Comparison of ENCODE assay signal across 19 mouse cellular contexts in the genomic region with DNA sequence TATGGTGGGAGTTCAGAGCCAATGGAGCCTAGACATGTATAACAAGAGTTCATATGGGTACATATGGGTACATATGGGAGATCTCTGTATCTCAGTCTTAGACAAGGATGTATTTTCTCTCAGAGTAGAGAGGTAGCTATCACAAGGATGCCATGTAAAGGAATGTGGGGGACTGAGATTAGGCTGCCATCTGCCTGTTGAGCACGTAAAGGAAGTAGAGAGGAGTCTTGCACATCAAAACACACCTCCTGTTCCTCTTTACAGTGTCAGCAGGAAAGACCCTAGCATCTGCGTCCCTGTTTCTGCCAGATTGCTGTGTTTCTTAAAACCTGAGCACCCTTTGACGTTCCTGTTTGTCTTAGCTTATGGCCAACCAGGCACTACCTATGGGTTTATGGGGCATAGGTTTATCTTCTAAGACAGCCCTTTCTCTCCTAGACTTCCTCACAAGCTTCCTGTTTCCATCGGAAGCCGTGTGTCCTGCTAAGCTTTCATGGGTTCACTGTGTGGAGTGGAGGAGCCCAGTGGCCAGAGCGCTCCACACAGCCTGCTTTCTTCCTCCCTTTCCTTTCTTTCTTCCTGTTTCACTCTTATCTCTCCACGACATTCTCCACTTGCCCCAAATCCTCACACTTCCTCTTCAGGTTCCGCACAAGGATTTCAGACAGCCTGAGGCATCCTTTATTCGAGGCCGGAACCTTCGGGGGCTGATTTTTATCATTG. TPM values are rescaled to one million over a fixed set of nuclear protein-coding genes. Genes with fewer than 3 reads are reported as not detected.
A peak's percentile ranks its signal among the peaks of the same experiment; 100 is the strongest.
DNase-seq lines count a peak whose midpoint lies in the region; ATAC-seq and TF ChIP-seq lines count a peak whose summit lies in the region.
"Had no signal": no experiment of that assay in that cellular context is flagged by ENCODE, and none has a peak within 500 bp of the region (broad histone marks: within the 10 kb centered on the region; RNA-seq: fewer than 3 reads in every experiment).

No protein-coding gene starts in this region.

- peak in 1 of 2 experiments; percentile 72; a peak in 2 of 4 replicates for TF ChIP-seq CTCF in CH12.LX (conservative IDR thresholded peaks at IDR 0.05 in 1 of 2, IDR thresholded peaks at IDR 0.05 in 1 of 2; ENCODE audit: low read depth in 2 of 2, low read length in 2 of 2)

- no peak for ATAC-seq in liver, embryonic 15.5 days (ENCODE audit: insufficient read depth)
- no peak for ATAC-seq in liver, embryonic 12.5 days
- ATAC-seq in megakaryocyte, adult 5-6 weeks (ENCODE audit: poor library complexity, severe bottlenecking), result peak; percentile 85
- no peak for ATAC-seq in heart, embryonic 11.5 days (replicated peaks; ENCODE audit: insufficient number of reproducible peaks, low FRiP score, low TSS enrichment)
- ATAC-seq: midbrain, embryonic 15.5 days had no signal

- H3K4me2 ChIP-seq in liver, embryonic 15.5 days, result peak overlapping the region; percentile 8; the same call in 1 of the 2 replicates
- no peak overlapping the region for H3K4me2 ChIP-seq in liver, embryonic 12.5 days
- no peak overlapping the region for H3K4me2 ChIP-seq in CH12.LX (ENCODE audit: insufficient read depth, low read depth, poor library complexity, severe bottlenecking)
- no peak overlapping the region for H3K4me2 ChIP-seq in heart, embryonic 11.5 days
- H3K4me2 ChIP-seq: heart, embryonic 15.5 days; hindbrain, embryonic 15.5 days; midbrain, embryonic 15.5 days; neural tube, embryonic 13.5 days had no signal

- TF ChIP-seq EP300 in CH12.LX (IDR thresholded peaks at IDR 0.05; ENCODE audit: low read length), result no peak

- in situ Hi-C loops in CH12.LX (cut with MboI; ENCODE audit: low pct_ligation_motif_present, low pct_unique_long_range_greater_than_20kb, low sequenced_read_pairs), result loop anchor here (10.0 kb wide), 2 partner anchors 307 to 673 kb away; no protein-coding TSS in a partner anchor

- H3K27ac ChIP-seq in liver, embryonic 15.5 days (replicated peaks), result no peak overlapping the region
- no peak overlapping the region for H3K27ac ChIP-seq in liver, embryonic 12.5 days
- H3K27ac ChIP-seq in CH12.LX (ENCODE audit: insufficient read depth, low read depth), result no peak overlapping the region
- H3K27ac ChIP-seq in heart, embryonic 11.5 days (ENCODE audit: low read depth, low read length), result no peak overlapping the region
- H3K27ac ChIP-seq: heart, embryonic 15.5 days; hindbrain, embryonic 15.5 days; midbrain, embryonic 15.5 days; neural tube, embryonic 13.5 days had no signal

- WGBS in liver, embryonic 15.5 days (ENCODE audit: insufficient replicate concordance), result 10% methylated on average over 11 of the region's 11 CpGs
- 15% methylated on average over 11 of the region's 11 CpGs for WGBS in liver, embryonic 12.5 days (ENCODE audit: insufficient replicate concordance)
- WGBS in heart, embryonic 11.5 days (ENCODE audit: insufficient replicate concordance), result 50% methylated on average over 11 of the region's 11 CpGs

- no peaks in the 10 kb centered on the region for H3K27me3 ChIP-seq in liver, embryonic 15.5 days
- peaks cover 3% of the 10 kb centered on the region; the same call in 1 of the 2 replicates for H3K27me3 ChIP-seq in liver, embryonic 12.5 days (replicated peaks)
- no peaks in the 10 kb centered on the region for H3K27me3 ChIP-seq in CH12.LX (replicated peaks)
- no peaks in the 10 kb centered on the region for H3K27me3 ChIP-seq in heart, embryonic 11.5 days (ENCODE audit: control insufficient read depth, insufficient read depth, low read length)
- H3K27me3 ChIP-seq: heart, embryonic 15.5 days; hindbrain, embryonic 15.5 days; midbrain, embryonic 15.5 days; neural tube, embryonic 13.5 days had no signal

- dilution Hi-C loops in CH12.LX (cut with MboI; ENCODE audit: extremely low pct_ligation_motif_present, extremely low pct_unique_long_range_greater_than_20kb, low sequenced_read_pairs), result no loop called here

- DNase-seq in 416B (ENCODE audit: low read depth) (peak; percentile 58), CH12.LX (ENCODE audit: extremely low read depth) (no peak)
- DNase-seq in cerebellum, adult 11 months, result no peak
- DNase-seq in right cerebral cortex, postnatal 36 days (ENCODE audit: low spot score in 2 of 2), result no peak
- DNase-seq: adrenal gland, postnatal 10 days; cerebellum, adult 9-11 months; gastrocnemius, postnatal 25 days; kidney, adult 9 months; lung, postnatal 14 days; retina, postnatal 1 day had no signal

- H3K79me2 ChIP-seq in CH12.LX (replicated peaks; ENCODE audit: control insufficient read depth, extremely low read depth, insufficient read depth, poor library complexity, severe bottlenecking), result no peaks in the 10 kb centered on the region

- H3K36me3 ChIP-seq in liver, embryonic 15.5 days (replicated peaks), result no peaks in the 10 kb centered on the region
- H3K36me3 ChIP-seq in liver, embryonic 12.5 days, result no peaks in the 10 kb centered on the region
- no peaks in the 10 kb centered on the region for H3K36me3 ChIP-seq in CH12.LX (replicated peaks in 1 of 2; ENCODE audit: control insufficient read depth in 1 of 2, insufficient read depth in 1 of 2, low read length in 1 of 2)
- H3K36me3 ChIP-seq in heart, embryonic 11.5 days (ENCODE audit: control insufficient read depth, insufficient read depth, low read length), result no peaks in the 10 kb centered on the region
- H3K36me3 ChIP-seq: heart, embryonic 15.5 days; hindbrain, embryonic 15.5 days; midbrain, embryonic 15.5 days; neural tube, embryonic 13.5 days had no signal

- H3K4me1 ChIP-seq in liver, embryonic 15.5 days (replicated peaks), result no peaks in the 10 kb centered on the region
- H3K4me1 ChIP-seq in liver, embryonic 12.5 days, result 0 out of 2 replicates have a peak, but pooled peaks cover 6% of the 10 kb centered on the region
- peaks cover 0 to 13% of the 10 kb centered on the region in 2 experiments; a peak in 2 of 4 replicates for H3K4me1 ChIP-seq in CH12.LX (ENCODE audit: control insufficient read depth in 1 of 2, insufficient read depth in 2 of 2)
- no peaks in the 10 kb centered on the region for H3K4me1 ChIP-seq in heart, embryonic 11.5 days (ENCODE audit: control insufficient read depth, insufficient read depth, low read length)
- H3K4me1 ChIP-seq: heart, embryonic 15.5 days; hindbrain, embryonic 15.5 days; midbrain, embryonic 15.5 days; neural tube, embryonic 13.5 days had no signal

- peak; percentile 83 for TF ChIP-seq RAD21 in CH12.LX (IDR thresholded peaks at IDR 0.05; ENCODE audit: low read depth, low read length)

- H3K9ac ChIP-seq in liver, embryonic 15.5 days, result no peak overlapping the region
- no peak overlapping the region for H3K9ac ChIP-seq in liver, embryonic 12.5 days
- no peak overlapping the region for H3K9ac ChIP-seq in CH12.LX (ENCODE audit: insufficient read depth, low read depth)
- no peak overlapping the region for H3K9ac ChIP-seq in heart, embryonic 11.5 days (ENCODE audit: low read depth, low read length)
- H3K9ac ChIP-seq: heart, embryonic 15.5 days; hindbrain, embryonic 15.5 days; midbrain, embryonic 15.5 days; neural tube, embryonic 13.5 days had no signal

- H3K9me3 ChIP-seq in liver, embryonic 15.5 days (replicated peaks), result no peaks in the 10 kb centered on the region
- H3K9me3 ChIP-seq in liver, embryonic 12.5 days (replicated peaks), result no peaks in the 10 kb centered on the region
- H3K9me3 ChIP-seq in CH12.LX (replicated peaks; ENCODE audit: low read length), result peaks cover 5% of the 10 kb centered on the region
- no peaks in the 10 kb centered on the region for H3K9me3 ChIP-seq in heart, embryonic 11.5 days (replicated peaks; ENCODE audit: control insufficient read depth, low read length)
- H3K9me3 ChIP-seq: heart, embryonic 15.5 days; hindbrain, embryonic 15.5 days; midbrain, embryonic 15.5 days; neural tube, embryonic 13.5 days had no signal

- no peak for TF ChIP-seq POLR2A in CH12.LX (IDR thresholded peaks at IDR 0.05; ENCODE audit: low read depth, low read length)

- no peak overlapping the region for H3K4me3 ChIP-seq in liver, embryonic 15.5 days (replicated peaks)
- no peak overlapping the region for H3K4me3 ChIP-seq in liver, embryonic 12.5 days
- H3K4me3 ChIP-seq in CH12.LX (replicated peaks in 1 of 3; ENCODE audit: low read depth in 2 of 3, low read length in 2 of 3, poor library complexity in 1 of 3), result no peak overlapping the region
- no peak overlapping the region for H3K4me3 ChIP-seq in heart, embryonic 11.5 days (ENCODE audit: low read depth, low read length)
- H3K4me3 ChIP-seq: erythroblast, embryonic 14.5 days; heart, embryonic 15.5 days; hindbrain, embryonic 15.5 days; midbrain, embryonic 15.5 days; neural tube, embryonic 13.5 days had no signal

TF ChIP-seq in CH12.LX, 34 proteins besides CTCF, POLR2A, EP300 and RAD21:
- TF ChIP-seq ELF1 (IDR thresholded peaks at IDR 0.05; ENCODE audit: low read depth, low read length), result 0 out of 2 replicates have a peak, but pooled peaks have one; percentile 18
- TF ChIP-seq SMC3 (IDR thresholded peaks at IDR 0.05; ENCODE audit: low read depth, low read length), result peak; percentile 91
- no peak for TF ChIP-seq MYC (IDR thresholded peaks at IDR 0.05; ENCODE audit: low read depth, low read length)
- TF ChIP-seq ZC3H11A (IDR thresholded peaks at IDR 0.05; ENCODE audit: low read depth, low read length), result peak; percentile 79
- TF ChIP-seq POLR2AphosphoS2 (IDR thresholded peaks at IDR 0.05; ENCODE audit: low read depth, low read length), result no peak
- TF ChIP-seq SIN3A (IDR thresholded peaks at IDR 0.05; ENCODE audit: low read length), result no peak
- TF ChIP-seq ZNF384 (IDR thresholded peaks at IDR 0.05; ENCODE audit: low read depth, low read length), result no peak

RNA-seq across cellular contexts. Expression of a gene that starts 39.4 kb away (rescaled TPM):
- 8.1 and 9.1 TPM in 2 replicates for polyA plus RNA-seq in liver, embryonic 15.5 days (2015; fragmentation: Nextera tagmentation; extraction: Ambion mirVana)
- polyA plus RNA-seq in liver, embryonic 12.5 days (2016; fragmentation: Nextera tagmentation; extraction: Ambion mirVana), result 15.3 and 16.2 TPM in 2 replicates
- 20.8 and 23.3 TPM in 2 replicates for total RNA-seq in CH12.LX (2012; rRNA removed)
- total RNA-seq in CH12.LX (2014; rRNA removed), result 29.3 TPM in 2 replicates
- 20.3 and 20.6 TPM in 2 replicates for polyA plus RNA-seq in CH12.LX (2012; ENCODE audit: insufficient read length, low read depth)
- 89.0 and 92.7 TPM in 2 replicates for total RNA-seq in megakaryocyte, adult 5-6 weeks (2015)
- 95.8 and 106 TPM in 2 replicates for total RNA-seq in megakaryocyte, adult 5-6 weeks (2017)
- polyA plus RNA-seq in heart, embryonic 11.5 days (2014; fragmentation: Nextera tagmentation; extraction: Ambion mirVana), result 17.1 and 18.7 TPM in 2 replicates

RNA-seq across cellular contexts. Expression of a gene that starts 54.0 kb away (rescaled TPM):
- polyA plus RNA-seq in liver, embryonic 15.5 days (2015; fragmentation: Nextera tagmentation; extraction: Ambion mirVana), result 13.6 and 15.4 TPM in 2 replicates
- polyA plus RNA-seq in liver, embryonic 12.5 days (2016; fragmentation: Nextera tagmentation; extraction: Ambion mirVana), result 24.2 and 25.4 TPM in 2 replicates
- total RNA-seq in CH12.LX (2012; rRNA removed), result 9.5 and 10.0 TPM in 2 replicates
- 23.5 and 23.7 TPM in 2 replicates for total RNA-seq in CH12.LX (2014; rRNA removed)
- polyA plus RNA-seq in CH12.LX (2012; ENCODE audit: insufficient read length, low read depth), result 17.8 and 19.8 TPM in 2 replicates
- total RNA-seq in megakaryocyte, adult 5-6 weeks (2015), result 8.6 and 16.8 TPM in 2 replicates
- 29.5 and 33.1 TPM in 2 replicates for total RNA-seq in megakaryocyte, adult 5-6 weeks (2017)
- polyA plus RNA-seq in heart, embryonic 11.5 days (2014; fragmentation: Nextera tagmentation; extraction: Ambion mirVana), result 38.3 and 53.0 TPM in 2 replicates
